Mouse (Mus musculus): ENCODE measurements around the gene Stab2.

Stab2 gene

DNA sequence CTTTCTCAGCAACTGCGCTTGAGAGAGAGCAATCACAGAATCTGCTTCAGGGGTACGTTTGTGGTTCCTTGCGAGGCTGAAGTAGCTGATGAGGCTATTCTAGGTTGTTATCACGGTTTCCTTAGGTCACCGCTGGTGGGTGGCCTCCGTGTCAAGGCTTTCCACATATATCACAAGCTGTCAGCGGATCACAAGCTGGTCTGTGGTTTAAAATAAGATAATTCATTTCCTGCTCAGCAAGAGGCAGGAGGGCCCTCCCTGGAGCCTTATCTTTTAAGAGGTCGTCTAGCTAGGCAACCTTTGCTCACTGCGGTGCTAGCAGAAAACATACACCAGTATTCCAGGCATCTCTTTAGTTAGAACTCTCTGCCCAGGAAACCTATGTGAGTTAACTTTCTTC lies 17.2 kb downstream of the Stab2 start:
- DNase-seq (ENCODE audit: low read depth), result peak; percentile 20

DNA sequence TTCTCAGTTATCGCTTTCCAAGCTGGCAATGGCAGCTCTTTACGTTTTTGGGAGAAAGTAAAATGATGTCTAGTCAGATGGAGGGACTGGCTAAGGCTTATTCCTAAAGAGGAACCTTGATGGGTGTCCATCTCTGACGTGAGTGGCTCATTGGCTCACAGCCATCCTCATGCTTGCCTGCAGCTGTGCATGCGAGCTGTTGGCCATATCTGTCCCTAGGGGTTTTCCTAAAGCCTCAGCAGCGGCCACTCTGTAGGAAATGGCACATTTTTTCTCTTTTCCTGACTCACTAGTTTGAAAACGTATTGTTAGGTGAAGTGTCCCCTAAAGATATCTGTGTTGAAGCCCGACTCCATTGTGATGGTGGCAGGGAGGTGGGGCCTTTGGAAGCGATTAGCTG lies 18.0 kb downstream of the Stab2 start:
- DNase-seq (ENCODE audit: low read depth), result no peak

DNA sequence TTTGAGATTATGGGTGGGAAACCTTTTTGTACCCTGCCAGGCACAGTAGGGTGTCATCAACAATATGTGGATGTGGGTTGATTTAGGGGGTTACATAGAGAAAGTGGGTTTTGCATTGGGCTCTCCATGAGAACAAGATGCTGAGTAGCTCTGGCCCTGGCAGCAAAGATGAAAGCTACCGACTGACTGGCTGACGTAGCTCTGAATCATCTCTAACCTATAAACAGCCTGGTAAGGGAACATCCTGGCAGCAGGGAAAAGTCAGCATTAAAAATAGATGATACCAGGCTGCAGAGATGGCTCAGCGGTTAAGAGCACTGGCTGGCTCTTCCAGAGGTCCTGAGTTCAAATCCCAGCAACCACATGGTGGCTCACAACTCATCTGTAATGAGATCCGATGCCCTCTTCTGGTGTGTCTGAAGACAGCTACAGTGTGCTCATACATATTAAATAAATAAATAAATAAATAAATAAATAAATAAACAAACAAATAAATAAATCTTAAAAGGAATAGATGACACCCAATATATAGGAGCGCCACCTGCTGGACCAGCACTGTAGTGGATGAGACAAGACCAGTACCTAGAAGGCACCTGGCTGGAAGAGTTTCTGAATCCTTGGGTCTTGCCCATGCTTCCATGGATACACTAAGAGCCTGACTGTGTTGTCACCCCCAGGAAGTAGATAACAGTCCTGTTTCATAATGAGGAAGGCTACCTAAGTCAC lies 31.7 kb downstream of the Stab2 start:
- DNase-seq (ENCODE audit: low read depth), result no peak

DNA sequence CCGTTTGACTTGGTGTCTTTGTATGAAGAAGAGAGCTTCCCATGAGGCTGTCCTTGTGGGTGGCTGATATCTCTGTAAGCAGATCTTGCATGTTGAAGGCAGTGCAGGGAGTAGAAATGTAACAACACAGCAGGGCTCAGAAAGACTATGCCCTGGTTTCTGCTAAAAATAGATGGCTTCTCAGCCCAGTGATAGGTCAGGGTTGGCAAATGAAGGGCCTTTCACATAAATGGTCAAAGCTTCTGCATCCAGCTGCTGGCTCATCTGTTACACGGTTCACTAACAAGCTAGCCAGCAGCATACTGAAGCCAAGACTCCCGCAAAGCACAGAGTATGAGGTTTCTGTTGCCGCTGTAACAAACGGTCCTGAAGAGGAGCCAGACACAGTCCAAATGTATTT lies 34.5 kb downstream of the Stab2 start:
- no peak for DNase-seq (ENCODE audit: low read depth)

DNA sequence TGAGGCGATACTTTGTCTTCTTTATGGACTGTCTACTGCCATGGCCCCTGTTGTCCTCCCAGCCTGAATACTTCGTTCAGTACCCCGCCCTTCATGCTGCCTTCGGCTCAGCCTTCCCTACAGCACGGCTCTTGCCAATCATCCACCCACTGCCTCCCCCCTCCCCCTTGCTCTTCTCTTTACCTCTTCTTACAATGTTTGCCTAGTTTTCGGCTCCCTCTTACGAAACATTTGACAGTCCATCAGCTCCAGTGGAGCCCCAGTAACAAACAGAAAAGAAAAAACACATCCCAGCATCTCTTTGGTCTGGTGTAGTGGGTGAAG lies 35.4 kb downstream of the Stab2 start:
- no peak for DNase-seq (ENCODE audit: low read depth)

DNA sequence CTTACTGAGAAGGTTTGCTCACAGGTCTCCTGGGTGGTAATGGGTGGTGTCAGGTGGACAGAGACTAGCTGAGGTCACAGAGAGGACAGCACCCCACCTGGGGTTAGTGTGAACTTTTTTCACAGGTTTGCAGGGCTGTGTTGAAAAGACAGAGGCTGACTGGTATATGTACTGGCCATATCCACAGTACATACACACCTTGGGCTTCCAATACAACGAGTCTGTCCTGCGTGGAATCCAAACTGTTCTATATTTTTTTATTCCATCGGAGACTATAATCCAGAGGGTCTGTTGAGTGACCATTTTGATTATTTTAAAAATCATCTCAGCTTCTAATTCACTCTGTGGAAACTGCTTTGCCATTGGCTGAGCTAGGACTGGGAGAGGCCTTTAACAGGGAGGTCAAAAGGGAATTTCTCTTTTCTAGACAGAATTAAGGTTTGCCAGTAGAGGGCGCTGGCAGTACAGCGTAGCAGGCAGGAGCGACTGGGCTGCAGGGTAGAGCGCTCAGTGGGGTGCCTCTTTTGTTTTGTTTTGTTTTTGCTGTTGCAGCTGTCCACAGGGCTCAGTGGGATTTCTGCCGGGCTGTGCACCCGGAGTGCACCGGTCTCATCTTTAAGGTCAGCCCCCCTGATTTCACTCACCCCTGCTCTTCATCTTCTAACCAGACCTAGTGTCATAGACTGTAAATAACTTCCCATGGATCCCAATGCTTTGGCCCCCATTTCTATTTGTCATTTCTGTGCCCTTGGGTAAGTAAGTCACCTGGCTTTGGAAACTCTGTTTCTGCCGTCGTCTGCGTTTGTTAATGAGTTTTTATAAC lies 35.9 kb downstream of the Stab2 start:
- peak; percentile 36 for DNase-seq (ENCODE audit: low read depth)

DNA sequence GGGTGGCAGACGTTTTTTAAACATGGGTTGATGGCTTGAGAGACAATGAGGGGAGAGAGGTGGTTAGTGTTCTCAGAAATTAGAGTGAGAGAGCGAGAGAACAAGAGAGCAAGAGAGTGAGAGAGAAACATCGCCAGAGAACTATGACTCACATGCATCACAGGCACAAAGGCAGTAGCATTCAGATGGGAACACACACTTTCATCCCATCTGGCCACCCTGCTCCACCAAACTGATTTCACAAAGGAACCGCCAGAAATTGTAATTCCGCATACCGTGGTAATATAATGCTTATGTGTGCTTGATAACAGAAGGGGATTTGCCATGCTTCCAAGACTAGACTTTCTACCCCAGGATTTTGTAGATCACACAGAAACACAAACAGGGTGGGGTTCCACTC lies 38.5 kb downstream of the Stab2 start:
- no peak for DNase-seq (ENCODE audit: low read depth)

DNA sequence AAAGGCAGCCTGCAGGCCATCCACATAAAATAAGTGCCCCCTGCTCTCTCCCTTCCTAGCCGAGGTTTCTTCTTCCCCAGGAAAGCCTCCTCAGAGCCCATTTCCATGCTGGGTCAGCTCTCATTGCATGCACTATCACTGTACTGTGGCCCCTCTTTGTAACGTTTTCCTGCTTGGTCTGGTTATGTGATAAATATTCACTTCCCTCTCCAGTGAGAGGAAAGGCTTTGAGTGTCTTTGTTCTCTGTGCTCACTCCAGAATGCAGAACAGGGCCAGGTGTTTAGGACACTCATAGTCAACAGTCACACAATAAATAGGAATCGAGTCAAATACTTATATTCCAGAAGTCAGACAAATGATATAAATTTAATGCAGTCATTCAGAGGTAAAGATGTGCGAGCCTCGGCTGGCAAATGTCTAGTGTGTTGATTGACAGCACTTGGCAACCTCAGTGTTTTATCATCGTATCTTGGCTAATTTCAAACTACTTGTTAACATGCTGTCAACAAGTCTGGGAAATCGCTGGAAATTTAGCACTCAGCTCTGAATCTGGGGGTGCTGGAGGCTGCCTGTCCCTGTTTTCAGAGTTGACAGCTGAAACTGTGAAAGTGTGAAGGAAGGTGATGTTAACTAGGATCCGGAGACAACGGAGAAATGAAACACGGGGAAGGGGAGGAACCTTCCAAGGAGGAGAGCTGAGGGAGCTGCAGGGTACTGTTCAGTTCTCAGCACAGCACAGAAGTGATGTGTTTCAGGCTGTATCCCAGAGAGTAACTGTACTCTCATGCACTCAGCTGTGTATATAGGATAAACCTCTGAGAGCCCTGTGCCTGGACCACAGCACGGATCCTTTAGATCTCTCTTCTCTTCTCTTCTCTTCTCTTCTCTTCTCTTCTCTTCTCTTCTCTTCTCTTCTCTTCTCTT lies 46.0 kb downstream of the Stab2 start:
- no peak for DNase-seq (ENCODE audit: low read depth)

DNA sequence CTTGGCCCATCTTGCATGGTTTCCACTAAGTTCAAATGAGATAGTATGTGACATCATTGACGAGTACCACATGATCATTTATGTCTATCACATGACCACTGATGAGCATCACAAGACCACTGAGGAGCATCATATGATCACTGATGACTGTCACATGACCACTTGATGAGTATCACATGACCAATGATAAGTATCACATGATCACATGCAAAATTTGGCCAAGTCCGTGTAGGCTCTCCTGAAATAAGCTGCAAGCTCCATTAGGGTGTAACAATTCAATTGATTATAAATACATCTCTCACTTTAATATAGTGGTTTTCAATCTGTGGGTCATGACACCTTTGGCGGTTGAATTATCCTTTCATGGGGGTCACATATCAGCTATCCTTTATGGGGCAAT lies 52.5 kb downstream of the Stab2 start:
- no peak for DNase-seq (ENCODE audit: low read depth)

DNA sequence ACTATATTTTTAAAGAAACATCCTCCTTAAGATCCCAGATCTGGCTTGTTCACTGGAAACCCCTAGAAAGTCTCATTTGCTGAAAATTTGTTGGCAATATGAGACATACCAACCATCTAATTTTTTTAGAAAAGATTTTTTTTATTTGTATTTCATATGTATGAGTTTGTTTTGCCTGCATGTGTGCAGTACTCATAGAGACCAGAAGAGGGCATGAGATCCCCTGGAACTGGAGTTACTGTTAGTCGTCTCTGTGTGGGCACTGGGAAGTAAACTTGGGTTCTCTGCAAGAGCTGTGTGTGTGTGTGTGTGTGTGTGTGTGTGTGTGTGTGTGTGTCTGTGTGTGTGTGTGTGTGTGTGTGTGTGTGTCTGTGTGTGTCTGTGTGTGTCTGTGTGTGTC lies 55.1 kb downstream of the Stab2 start:
- DNase-seq (ENCODE audit: low read depth), result no peak

DNA sequence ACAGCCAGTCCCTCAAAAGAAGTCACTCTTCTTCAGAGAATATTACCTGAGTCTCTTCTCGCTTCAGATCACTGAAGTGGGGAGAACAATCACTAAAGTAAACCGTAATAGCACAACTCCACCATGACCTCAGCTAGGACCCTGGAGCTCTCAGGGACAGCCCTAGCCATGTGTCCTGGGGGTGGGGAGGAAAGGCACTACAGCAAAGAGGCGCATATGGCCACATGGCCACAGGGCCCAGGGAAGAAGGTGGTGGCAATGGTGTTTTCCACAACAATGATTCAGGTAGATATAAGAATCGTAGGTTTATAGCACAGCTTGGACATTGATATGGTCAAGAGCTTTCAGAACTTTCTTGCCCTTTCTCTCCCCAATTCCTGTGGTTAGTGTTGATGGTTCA lies 57.0 kb downstream of the Stab2 start:
- no peak for DNase-seq (ENCODE audit: low read depth)

DNA sequence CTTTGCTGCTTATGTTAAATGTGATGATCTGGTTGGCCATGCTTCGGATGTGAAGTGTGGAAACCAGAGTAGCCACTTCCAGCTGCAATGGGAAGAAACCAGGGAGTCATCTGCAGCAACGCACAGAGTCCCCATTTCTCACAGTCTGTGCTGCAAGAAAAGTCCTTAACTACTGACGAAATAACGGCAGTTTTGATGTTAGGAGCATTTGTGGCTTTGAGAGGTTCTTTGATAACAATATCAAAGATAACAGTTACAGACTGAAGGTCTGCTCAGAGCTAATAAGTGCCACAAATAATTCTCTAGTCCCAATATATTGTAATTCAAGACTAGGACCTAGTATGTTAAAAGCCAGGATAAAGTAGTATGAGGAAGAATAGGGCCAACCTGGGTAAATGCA lies 57.9 kb downstream of the Stab2 start:
- no peak for DNase-seq (ENCODE audit: low read depth)

DNA sequence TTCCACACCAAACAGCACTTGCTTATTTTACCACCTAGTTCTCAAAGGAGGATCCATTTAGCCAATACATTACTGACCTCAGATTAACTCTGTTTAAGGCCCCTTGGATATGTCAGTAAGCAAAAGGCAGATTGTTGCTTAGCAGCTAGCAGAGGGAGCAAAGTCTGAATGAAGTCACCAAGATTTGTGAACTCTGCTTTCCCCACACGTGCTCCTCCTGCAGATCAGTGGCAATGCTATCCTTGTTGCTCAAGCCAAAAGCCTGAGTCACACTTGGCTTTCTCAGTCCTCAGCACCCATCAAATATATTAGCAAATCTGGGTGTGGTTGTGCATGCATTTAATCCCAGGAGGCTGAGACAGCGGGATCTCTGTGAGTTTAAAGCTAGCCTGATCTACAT lies 60.3 kb downstream of the Stab2 start:
- no peak for DNase-seq (ENCODE audit: low read depth)

DNA sequence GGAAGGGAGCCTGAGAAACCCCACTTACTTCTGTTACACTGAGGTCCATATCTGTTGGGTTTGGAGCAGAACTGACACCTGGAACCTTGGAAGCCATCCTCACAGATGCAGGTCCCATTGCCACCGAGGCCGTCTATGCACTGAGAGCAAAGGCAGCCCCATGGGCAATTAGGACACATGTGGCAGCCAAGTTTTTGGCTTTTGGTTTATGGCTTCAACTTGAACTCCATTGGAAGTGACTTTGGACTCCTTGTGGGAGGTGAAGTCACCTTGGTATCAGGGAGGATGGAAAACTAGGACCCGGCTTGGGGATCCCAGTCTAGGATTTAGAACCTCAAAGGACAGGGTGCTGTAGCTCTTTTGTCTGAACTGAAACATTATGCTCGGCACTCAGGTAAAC lies 67.2 kb downstream of the Stab2 start:
- DNase-seq (ENCODE audit: low read depth), result no peak

DNA sequence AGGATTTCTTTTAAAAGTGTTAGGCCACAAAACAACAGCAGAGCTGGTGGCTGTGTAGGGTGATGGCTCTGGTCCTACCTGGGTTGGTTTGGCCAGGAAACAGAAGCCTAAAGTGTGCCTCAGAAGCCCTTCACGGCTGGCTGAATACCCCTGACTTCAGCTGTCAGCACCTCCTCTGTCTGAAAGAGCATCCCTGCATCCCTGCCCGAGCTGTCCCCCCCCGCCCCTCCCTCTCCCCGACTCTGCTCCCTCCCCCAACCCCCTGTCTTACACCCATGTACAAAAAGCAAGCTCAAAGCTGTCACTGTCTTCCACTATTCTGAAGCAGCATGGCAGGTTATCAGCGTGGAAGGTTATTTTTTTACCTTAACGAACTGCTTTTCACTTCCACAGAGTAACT lies 73.4 kb downstream of the Stab2 start:
- no peak for DNase-seq (ENCODE audit: low read depth)

DNA sequence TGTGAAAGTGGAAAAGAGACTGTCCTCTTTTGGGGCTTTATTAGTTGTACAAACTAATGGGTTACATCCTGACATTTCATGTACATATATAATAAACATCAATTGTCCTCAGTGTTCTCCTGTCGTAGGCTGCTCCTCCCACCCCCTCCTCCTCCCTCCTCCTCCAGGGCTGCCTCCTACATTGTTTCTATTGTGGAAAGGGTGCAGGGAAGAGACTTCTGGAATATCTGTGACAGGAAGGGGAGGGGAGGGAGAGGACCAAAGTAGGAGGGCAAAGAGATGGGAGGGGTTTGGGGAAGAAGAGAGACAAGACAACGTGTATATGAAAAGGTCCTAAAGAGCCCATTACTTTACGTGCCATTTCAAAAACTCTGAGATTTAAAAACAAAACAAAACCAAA lies 73.9 kb downstream of the Stab2 start:
- no peak for DNase-seq (ENCODE audit: low read depth)

DNA sequence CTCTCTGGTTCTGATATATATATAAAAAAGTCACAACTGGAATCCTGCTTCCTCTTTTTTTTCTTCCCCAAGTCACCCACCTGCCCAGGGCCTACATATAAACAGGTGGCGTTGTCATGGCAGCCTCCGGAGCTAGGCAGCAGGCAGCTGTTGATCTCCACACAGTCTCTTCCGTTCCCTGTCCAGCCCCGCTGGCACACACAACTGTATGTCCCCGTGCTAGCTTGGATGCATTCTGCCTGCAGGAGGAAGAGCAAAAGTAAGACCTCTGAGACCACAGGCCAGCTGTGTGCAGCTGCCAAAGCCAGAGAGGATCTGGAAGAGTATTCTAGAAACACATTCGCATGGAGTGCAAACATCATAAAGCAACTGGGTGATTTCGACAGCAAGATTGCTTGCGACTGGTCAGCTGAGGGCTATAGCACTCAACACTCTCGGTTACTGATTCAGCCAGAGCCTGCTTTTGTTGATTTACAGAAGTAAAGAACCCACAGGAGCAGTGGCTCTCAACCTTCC lies 74.6 kb downstream of the Stab2 start:
- DNase-seq (ENCODE audit: low read depth), result peak; percentile 6

DNA sequence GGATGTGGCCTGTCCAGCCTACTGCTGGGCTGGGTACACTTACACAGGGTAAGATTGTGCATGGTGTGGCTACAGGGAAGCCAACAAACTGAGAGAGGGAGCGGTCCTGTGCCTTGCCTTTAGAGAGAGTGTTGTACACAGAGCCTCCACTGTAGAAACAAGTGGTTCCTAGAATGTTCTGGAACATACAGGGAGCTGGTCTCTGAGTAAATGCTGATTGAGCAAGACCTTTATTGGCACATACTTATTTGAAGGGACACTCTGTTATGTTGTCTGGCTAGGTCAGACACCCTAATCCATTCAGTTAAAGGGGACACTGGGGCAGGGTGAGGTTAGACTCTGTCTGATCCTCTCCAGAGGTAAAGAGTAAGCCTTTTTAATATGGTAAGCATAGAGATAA lies 84.2 kb downstream of the Stab2 start:
- no peak for DNase-seq (ENCODE audit: low read depth)

DNA sequence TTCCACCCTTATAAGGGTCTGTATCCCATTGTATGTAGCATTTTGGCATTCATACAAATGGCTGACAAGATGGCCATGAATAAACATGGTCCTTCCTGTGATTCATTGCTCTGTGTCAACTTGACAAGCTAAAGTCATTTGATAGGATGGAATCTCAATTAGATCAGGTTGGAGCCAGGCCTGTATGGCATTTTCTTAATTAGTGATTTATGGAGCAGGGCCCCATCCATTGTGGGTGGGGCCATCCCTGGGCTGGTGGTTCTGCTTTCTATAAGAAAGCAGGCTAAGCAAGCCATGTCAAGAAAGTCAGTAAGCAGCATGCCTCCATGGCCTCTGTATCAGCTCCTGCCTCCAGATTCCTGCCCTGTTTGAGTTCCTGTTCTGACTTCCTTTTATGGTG lies 92.2 kb downstream of the Stab2 start:
- DNase-seq (ENCODE audit: low read depth), result no peak

DNA sequence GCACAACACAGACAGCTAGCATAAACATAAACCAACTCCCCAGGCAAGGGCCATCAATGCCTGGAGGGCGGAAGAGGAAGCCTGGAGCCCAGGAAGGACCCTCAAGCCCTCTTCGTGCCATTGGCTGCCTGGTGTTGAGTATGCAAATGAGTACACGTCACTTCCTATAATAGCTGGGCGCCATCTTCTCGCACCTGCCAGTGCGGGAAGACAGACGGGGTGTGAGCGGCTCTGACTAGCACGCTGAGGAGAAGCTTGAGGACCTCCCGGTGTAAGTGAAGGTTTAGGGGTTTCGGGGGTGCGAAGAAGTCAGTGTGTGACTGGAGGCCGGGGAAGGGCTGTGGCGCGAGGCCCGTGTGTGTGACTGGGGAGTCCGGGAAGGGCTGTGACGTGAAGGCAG lies 99.3 kb downstream of the Stab2 start:
- no peak for DNase-seq (ENCODE audit: low read depth)

DNA sequence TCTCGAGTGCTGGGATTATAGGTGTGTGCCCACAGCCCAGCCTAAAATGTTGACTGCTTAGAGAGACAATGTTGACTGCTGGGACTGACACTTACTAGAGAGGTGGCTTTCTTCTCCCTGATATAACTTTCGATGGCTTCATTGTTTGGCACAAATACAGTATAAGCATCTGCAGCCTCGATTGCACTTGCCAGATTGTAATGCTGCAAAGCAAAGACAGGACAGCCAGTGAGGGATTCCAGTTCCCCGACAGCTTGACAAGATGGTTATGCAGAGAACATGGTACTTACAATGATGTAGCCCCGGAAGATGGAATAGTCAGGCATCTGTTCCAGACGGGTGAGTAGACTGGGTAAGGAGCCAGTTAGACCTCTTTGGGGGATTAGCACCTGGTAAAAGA lies 100.8 kb downstream of the Stab2 start:
- no peak for DNase-seq (ENCODE audit: low read depth)

DNA sequence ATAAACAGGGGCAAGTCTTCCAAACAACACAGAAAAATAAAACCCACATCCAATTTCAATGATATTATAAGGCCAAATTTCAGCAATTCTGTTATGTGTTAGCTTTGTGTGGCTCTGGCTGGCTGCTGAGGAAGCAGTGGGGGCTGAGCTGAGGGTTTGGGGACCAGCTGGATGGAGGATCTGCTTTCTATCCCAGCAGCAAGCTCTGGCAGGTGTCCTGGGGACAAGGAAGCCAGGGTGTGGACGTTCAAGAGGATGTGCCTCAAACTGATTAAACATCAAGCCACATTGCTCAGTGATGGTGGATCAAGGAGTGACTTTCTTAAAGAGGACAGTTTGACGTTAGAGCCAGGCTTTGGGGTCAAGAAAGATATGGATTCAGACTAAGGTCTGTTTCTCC lies 112.3 kb downstream of the Stab2 start:
- no peak for DNase-seq (ENCODE audit: low read depth)

DNA sequence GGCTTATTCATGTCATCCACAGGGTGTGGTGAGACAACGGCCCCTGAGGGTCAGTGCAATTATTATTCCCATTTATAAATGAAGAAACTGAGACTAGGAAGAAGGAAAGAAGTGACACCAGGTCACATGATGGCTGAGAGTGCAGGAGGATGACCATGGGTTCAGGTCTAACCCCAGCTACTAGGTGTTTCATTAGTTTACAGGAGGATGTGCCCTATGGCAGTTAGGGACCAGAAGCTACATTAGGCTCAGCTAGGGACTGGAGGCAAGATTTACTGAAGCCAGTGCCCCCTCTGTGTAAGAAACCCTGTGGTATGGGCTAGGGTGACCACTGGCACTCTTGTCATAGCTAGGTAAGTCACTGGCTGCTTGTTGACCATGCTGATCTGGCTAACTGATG lies 116.8 kb downstream of the Stab2 start:
- DNase-seq (ENCODE audit: low read depth), result no peak

Data from c-Kit-positive CD71-negative TER-119-negative erythroid progenitor cells, embryonic 14.5 days (primary cell).